In the genomic region with DNA sequence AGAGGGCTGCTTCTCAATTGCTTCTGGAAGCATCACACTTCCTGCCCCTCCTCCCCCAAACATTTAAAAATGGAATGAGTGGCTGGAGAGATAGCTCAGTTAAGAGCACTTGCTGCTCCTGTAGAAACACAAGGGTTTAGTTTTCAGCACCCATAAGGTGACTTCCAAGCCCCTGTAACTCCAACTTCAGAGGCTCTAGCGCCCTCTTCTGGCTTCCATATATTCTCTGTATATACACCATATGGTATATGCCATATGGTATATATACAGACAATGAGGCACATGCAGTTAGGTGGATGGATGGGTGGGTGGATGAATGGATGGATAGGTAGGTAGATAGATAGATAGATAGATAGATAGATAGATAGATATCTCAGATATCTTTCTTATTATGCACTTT, we compare ENCODE assay signal across 22 mouse cellular contexts.
"Had no signal": no experiment of that assay in that cellular context is flagged by ENCODE, and none has a peak within 500 bp of the region (broad histone marks: within the 10 kb centered on the region; RNA-seq: fewer than 3 reads in every experiment).

No protein-coding gene starts in this region.

- ATAC-seq: liver, embryonic 12.5 days; midbrain, embryonic 13.5 days; midbrain, embryonic 16.5 days had no signal

- H3K9me3 ChIP-seq: limb, embryonic 10.5 days; limb, embryonic 13.5 days; liver, embryonic 12.5 days; liver, embryonic 15.5 days; lung, embryonic 15.5 days; megakaryocyte, embryonic 14.5 days; midbrain, embryonic 10.5 days; midbrain, embryonic 13.5 days; neural tube, embryonic 13.5 days had no signal

- H3K36me3 ChIP-seq: limb, embryonic 10.5 days; limb, embryonic 13.5 days; liver, embryonic 12.5 days; liver, embryonic 15.5 days; lung, embryonic 15.5 days; midbrain, embryonic 10.5 days; midbrain, embryonic 13.5 days; neural tube, embryonic 13.5 days had no signal

- H3K9ac ChIP-seq: limb, embryonic 13.5 days; liver, embryonic 12.5 days; liver, embryonic 15.5 days; lung, embryonic 15.5 days; midbrain, embryonic 13.5 days; neural tube, embryonic 13.5 days had no signal

- DNase-seq: kidney, postnatal 25 days; layer of hippocampus, adult 9-11 months; liver; lung, adult 18-20 months; lung, postnatal 10 days; lung, postnatal 36 days; right cerebral cortex, postnatal 14 days; right cerebral cortex, postnatal 4 days; thymus, postnatal 36 days had no signal

- H3K4me1 ChIP-seq: liver, embryonic 12.5 days; liver, embryonic 15.5 days had no signal

- H3K4me2 ChIP-seq: limb, embryonic 13.5 days; liver, embryonic 12.5 days; liver, embryonic 15.5 days; lung, embryonic 15.5 days; midbrain, embryonic 13.5 days; neural tube, embryonic 13.5 days had no signal

- H3K27me3 ChIP-seq: limb, embryonic 13.5 days; liver, embryonic 12.5 days; liver, embryonic 15.5 days; lung, embryonic 15.5 days; megakaryocyte, embryonic 14.5 days; midbrain, embryonic 13.5 days; neural tube, embryonic 13.5 days had no signal

- H3K27ac ChIP-seq: kidney, postnatal 0 days; layer of hippocampus, adult 2 months; limb, embryonic 10.5 days; limb, embryonic 13.5 days; liver, embryonic 12.5 days; liver, embryonic 15.5 days; lung, embryonic 15.5 days; midbrain, embryonic 10.5 days; midbrain, embryonic 13.5 days; neural tube, embryonic 13.5 days had no signal

- H3K4me3 ChIP-seq: layer of hippocampus, adult 2 months; limb, embryonic 10.5 days; limb, embryonic 13.5 days; liver, embryonic 12.5 days; liver, embryonic 15.5 days; lung, embryonic 15.5 days; megakaryocyte, embryonic 14.5 days; midbrain, embryonic 10.5 days; midbrain, embryonic 13.5 days; myocyte; neural tube, embryonic 13.5 days had no signal
